Mouse (Mus musculus): ENCODE measurements around the gene Tmem59. TPM values are rescaled to one million over a fixed set of nuclear protein-coding genes. Genes with fewer than 3 reads are reported as not detected.

The Tmem59 gene
- polyA plus RNA-seq, 1 experiment from 2014 or later: 344 TPM

DNA sequence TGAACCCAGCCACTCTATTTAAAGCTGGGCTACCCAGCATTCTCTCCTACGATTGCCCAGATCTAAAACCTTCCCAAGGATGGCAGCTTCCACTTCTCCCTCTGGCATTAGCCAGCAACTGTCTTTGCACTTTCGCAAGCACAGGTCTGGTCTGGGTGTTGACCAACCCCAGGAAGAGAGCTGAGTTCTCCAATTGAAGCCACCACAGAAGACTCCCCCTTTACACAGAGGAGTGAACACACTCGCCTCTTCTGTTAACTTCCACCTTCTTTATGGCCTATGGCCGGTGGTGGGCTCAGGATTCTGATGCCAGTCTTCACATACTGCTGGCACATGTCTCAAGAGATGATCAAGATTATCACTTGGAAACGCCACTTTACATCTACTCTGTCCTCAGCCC lies 10.4 kb upstream of the Tmem59 start:
- Histone ChIP-seq H3K4me2 (no peak overlapping the region), H3K27me3 (ENCODE audit: control insufficient read depth, insufficient read depth, low read length) (no peaks in the 10 kb centered on the region), H3K9me3 (ENCODE audit: control insufficient read depth, low read length) (no peaks in the 10 kb centered on the region), H3K9ac (ENCODE audit: low read length) (no peak overlapping the region), H3K36me3 (ENCODE audit: control insufficient read depth, insufficient read depth, low read length) (no peaks in the 10 kb centered on the region), H3K27ac (ENCODE audit: low read depth, low read length) (no peak overlapping the region), H3K4me1 (ENCODE audit: control insufficient read depth, insufficient read depth, low read length) (no peaks in the 10 kb centered on the region), H3K4me3 (ENCODE audit: low read depth, low read length) (no peak overlapping the region)
- no peak for ATAC-seq (ENCODE audit: low FRiP score)
- 92% methylated on average over 5 of the region's 5 CpGs for WGBS
- DNase-seq (ENCODE audit: low spot score, missing footprints): peak; percentile 28

DNA sequence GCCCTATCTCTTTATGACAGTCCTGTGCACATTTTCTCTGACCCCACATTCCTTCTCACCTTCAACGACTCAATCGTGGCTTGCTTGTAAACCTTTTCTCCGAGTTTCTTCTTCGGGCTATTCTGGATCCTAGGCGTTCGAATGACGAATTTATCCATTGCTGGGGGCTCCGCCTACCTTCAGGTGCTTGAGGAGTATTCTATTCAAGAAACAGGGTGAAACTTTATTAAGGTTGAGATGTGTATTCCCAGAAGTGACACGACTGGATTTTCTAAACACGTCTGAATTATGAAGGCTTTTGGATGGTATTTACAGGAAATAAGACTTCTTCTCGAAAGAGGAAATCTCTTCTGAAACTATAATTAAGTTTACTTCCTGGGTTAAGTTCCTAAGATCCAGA lies 693 bp upstream of the Tmem59 start:
- H3K4me3 ChIP-seq (ENCODE audit: low read depth, low read length): peak overlapping the region; percentile 97
- peak overlapping the region; percentile 90 for H3K9ac ChIP-seq (ENCODE audit: low read length)
- WGBS: 54% methylated on average over 11 of the region's 11 CpGs
- peak overlapping the region; percentile 50 for H3K4me2 ChIP-seq
- no peak for DNase-seq (ENCODE audit: low spot score, missing footprints)
- peak overlapping the region; percentile 93; the same call in 1 of the 2 replicates for H3K27ac ChIP-seq (ENCODE audit: low read depth, low read length)
- no peaks in the 10 kb centered on the region; the same call in 1 of the 2 replicates for H3K36me3 ChIP-seq (ENCODE audit: control insufficient read depth, insufficient read depth, low read length)
- ATAC-seq (ENCODE audit: low FRiP score): no peak
- H3K9me3 ChIP-seq (ENCODE audit: control insufficient read depth, low read length): no peaks in the 10 kb centered on the region
- H3K27me3 ChIP-seq (ENCODE audit: control insufficient read depth, insufficient read depth, low read length): no peaks in the 10 kb centered on the region
- peaks cover 15% of the 10 kb centered on the region for H3K4me1 ChIP-seq (ENCODE audit: control insufficient read depth, insufficient read depth, low read length)

DNA sequence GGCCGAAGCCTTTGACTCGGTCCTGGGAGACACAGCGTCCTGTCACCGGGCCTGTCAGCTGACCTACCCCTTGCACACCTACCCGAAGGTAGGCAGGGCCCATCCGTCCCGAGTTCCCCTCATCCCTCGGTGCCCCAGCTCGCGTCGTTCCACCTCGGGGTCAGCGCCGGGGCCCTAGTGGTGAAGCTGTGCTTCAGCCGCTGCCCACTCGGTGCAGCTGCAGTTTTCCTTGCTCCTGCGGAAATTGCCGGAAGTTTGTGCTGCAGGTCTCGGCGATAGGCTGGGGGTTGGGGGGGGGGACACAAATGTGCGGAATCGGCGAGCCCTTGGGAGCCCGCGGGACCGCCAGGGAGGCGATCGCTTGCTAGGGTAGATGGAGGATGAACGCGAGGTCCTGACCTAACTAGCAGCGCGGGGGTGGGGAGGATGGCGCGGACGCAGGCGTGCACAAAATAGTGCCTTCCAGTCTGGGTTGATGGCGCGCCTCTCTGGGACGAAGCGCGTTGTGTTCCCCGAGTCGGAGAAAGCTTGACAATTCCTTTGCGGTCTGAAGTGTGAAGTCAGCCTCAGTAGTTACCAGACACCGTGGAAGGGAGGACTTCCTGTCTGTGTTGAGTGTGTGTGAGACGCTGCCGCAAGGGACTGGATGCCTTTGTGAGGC lies 761 bp downstream of the Tmem59 start, which contains the start of gene Tceanc2:
Tceanc2 (minus strand) TSS at position 287 of the 661 bp plus-strand sequence.
- H3K9me3 ChIP-seq (ENCODE audit: control insufficient read depth, low read length): no peaks in the 10 kb centered on the region
- H3K9ac ChIP-seq (ENCODE audit: low read length): peak within 1 kb of the TSS; percentile 90
- no peaks in the 10 kb centered on the region; the same call in 1 of the 2 replicates for H3K36me3 ChIP-seq (ENCODE audit: control insufficient read depth, insufficient read depth, low read length)
- DNase-seq (ENCODE audit: low spot score, missing footprints) (peak; percentile 93), ATAC-seq (ENCODE audit: low FRiP score) (peak; percentile 20; the same call in 1 of the 2 replicates)
- H3K4me3 ChIP-seq (ENCODE audit: low read depth, low read length): peak within 1 kb of the TSS; percentile 97
- WGBS: under 1% methylated on average over 47 of the region's 47 CpGs
- peak within 1 kb of the TSS; percentile 93 for H3K27ac ChIP-seq (ENCODE audit: low read depth, low read length)
- no peaks in the 10 kb centered on the region for H3K27me3 ChIP-seq (ENCODE audit: control insufficient read depth, insufficient read depth, low read length)
- peak within 1 kb of the TSS; percentile 50 for H3K4me2 ChIP-seq
- peaks cover 15% of the 10 kb centered on the region for H3K4me1 ChIP-seq (ENCODE audit: control insufficient read depth, insufficient read depth, low read length)

- Histone ChIP-seq H3K27me3 (ENCODE audit: control insufficient read depth, insufficient read depth, low read length) (no peaks in the 10 kb centered on the region), H3K4me2 (peak overlapping the region; percentile 50), H3K27ac (ENCODE audit: low read depth, low read length) (peak overlapping the region; percentile 93), H3K9me3 (ENCODE audit: control insufficient read depth, low read length) (no peaks in the 10 kb centered on the region), H3K36me3 (ENCODE audit: control insufficient read depth, insufficient read depth, low read length) (no peaks in the 10 kb centered on the region; the same call in 1 of the 2 replicates), H3K9ac (ENCODE audit: low read length) (peak overlapping the region; percentile 90), H3K4me3 (ENCODE audit: low read depth, low read length) (peak overlapping the region; percentile 97), H3K4me1 (ENCODE audit: control insufficient read depth, insufficient read depth, low read length) (peaks cover 15% of the 10 kb centered on the region)
- DNase-seq (ENCODE audit: low spot score, missing footprints) (no peak), ATAC-seq (ENCODE audit: low FRiP score) (no peak)
- WGBS: 8% methylated on average over 8 of the region's 8 CpGs
These were observed 1.4 kb downstream of the Tmem59 start for GRCm38 (mm10) chr4:107179561-107179960.

GRCm38 (mm10) chr4:107180746-107181145 lies 2.5 kb downstream of the Tmem59 start:
- no peak overlapping the region for H3K27ac ChIP-seq (ENCODE audit: low read depth, low read length)
- ATAC-seq (ENCODE audit: low FRiP score) (no peak), DNase-seq (ENCODE audit: low spot score, missing footprints) (no peak)
- H3K9me3 ChIP-seq (ENCODE audit: control insufficient read depth, low read length): no peaks in the 10 kb centered on the region
- H3K36me3 ChIP-seq (ENCODE audit: control insufficient read depth, insufficient read depth, low read length): no peaks in the 10 kb centered on the region
- H3K27me3 ChIP-seq (ENCODE audit: control insufficient read depth, insufficient read depth, low read length): no peaks in the 10 kb centered on the region
- peaks cover 15% of the 10 kb centered on the region for H3K4me1 ChIP-seq (ENCODE audit: control insufficient read depth, insufficient read depth, low read length)
- no peak overlapping the region for H3K9ac ChIP-seq (ENCODE audit: low read length)
- H3K4me2 ChIP-seq: no peak overlapping the region
- no peak overlapping the region for H3K4me3 ChIP-seq (ENCODE audit: low read depth, low read length)

DNA sequence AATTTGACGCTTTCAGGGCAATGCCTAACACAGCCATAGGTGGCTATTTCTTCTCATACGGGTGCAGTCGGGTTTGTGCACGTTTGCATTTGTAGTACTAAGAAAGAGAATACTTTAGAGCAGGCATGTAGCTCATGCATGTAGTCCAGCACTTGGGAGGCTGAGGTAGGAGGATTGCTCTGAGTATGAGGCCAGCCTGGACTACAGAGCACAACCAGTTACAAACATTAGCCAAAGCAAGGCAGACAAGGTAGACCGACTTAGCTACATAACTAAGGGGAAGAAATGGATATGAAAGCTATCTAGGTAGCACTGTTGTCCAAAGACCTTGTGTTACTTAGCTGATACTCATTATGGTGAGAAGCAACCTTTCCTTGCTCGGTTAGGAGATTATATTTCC lies 3.7 kb downstream of the Tmem59 start:
- Histone ChIP-seq H3K4me2 (no peak overlapping the region), H3K9me3 (ENCODE audit: control insufficient read depth, low read length) (no peaks in the 10 kb centered on the region), H3K27ac (ENCODE audit: low read depth, low read length) (no peak overlapping the region), H3K4me3 (ENCODE audit: low read depth, low read length) (no peak overlapping the region), H3K36me3 (ENCODE audit: control insufficient read depth, insufficient read depth, low read length) (peaks cover 3% of the 10 kb centered on the region; the same call in 1 of the 2 replicates), H3K9ac (ENCODE audit: low read length) (no peak overlapping the region), H3K27me3 (ENCODE audit: control insufficient read depth, insufficient read depth, low read length) (no peaks in the 10 kb centered on the region), H3K4me1 (ENCODE audit: control insufficient read depth, insufficient read depth, low read length) (peaks cover 12% of the 10 kb centered on the region)
- ATAC-seq (ENCODE audit: low FRiP score) (no peak), DNase-seq (ENCODE audit: low spot score, missing footprints) (peak; percentile 74)
- 90% methylated on average over 6 of the region's 6 CpGs for WGBS

DNA sequence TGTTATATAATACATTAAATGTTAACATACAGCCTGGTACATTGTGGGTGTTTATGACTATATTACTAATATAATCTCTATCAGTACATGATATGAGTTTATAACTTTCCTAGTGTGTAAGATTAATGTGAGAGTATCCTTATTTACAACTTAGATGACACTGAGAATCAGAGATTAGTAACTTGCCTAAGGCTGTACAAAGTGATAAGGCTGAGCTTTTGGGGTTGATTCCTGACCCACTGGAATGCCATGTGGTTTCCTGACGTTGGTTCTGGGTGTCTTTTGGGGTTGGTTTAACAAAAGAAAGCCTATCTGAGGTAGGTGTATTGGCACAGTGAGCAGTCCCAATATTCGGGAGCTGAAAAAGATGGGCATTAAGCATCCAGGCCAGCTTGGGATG lies 4.6 kb downstream of the Tmem59 start:
- H3K4me3 ChIP-seq (ENCODE audit: low read depth, low read length): no peak overlapping the region
- no peak overlapping the region for H3K4me2 ChIP-seq
- peak; percentile 74 for DNase-seq (ENCODE audit: low spot score, missing footprints)
- no peak overlapping the region for H3K27ac ChIP-seq (ENCODE audit: low read depth, low read length)
- ATAC-seq (ENCODE audit: low FRiP score): no peak
- H3K9me3 ChIP-seq (ENCODE audit: control insufficient read depth, low read length): no peaks in the 10 kb centered on the region
- H3K36me3 ChIP-seq (ENCODE audit: control insufficient read depth, insufficient read depth, low read length): peaks cover 7% of the 10 kb centered on the region; the same call in 1 of the 2 replicates
- no peaks in the 10 kb centered on the region for H3K27me3 ChIP-seq (ENCODE audit: control insufficient read depth, insufficient read depth, low read length)
- H3K9ac ChIP-seq (ENCODE audit: low read length): no peak overlapping the region
- H3K4me1 ChIP-seq (ENCODE audit: control insufficient read depth, insufficient read depth, low read length): peaks cover 9% of the 10 kb centered on the region
- WGBS: 70% methylated on average over 2 of the region's 2 CpGs

DNA sequence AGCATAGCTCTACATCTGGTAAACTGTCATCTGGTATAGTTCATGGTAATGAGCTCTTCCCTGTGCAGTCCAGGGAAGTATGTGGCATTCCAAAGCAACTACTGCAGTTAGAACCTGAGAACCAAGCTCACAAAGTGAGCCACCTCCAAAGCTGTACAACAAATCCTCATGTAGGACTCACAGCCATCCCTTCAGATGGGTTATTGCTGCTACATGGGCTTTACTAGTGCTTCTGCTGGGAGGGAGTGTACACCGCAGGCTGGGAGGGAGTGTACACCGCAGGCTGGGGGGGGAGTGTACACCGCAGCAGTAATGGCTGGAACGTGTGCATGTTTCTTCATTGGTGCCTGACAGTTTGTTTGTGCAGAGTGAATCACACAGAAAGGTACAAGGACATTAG lies 5.0 kb downstream of the Tmem59 start:
- 93% methylated on average over 4 of the region's 4 CpGs for WGBS
- DNase-seq (ENCODE audit: low spot score, missing footprints) (peak; percentile 64), ATAC-seq (ENCODE audit: low FRiP score) (no peak)

GRCm38 (mm10) chr4:107185703-107186102 lies 7.5 kb downstream of the Tmem59 start:
- 74% methylated on average over 3 of the region's 3 CpGs for WGBS

More for the DNA sequence above, 5.0 kb downstream of the Tmem59 start:
- H3K9me3 ChIP-seq (ENCODE audit: control insufficient read depth, low read length): no peaks in the 10 kb centered on the region
- H3K4me2 ChIP-seq: no peak overlapping the region
- H3K4me1 ChIP-seq (ENCODE audit: control insufficient read depth, insufficient read depth, low read length): peaks cover 9% of the 10 kb centered on the region
- H3K9ac ChIP-seq (ENCODE audit: low read length): no peak overlapping the region
- H3K4me3 ChIP-seq (ENCODE audit: low read depth, low read length): no peak overlapping the region
- H3K27me3 ChIP-seq (ENCODE audit: control insufficient read depth, insufficient read depth, low read length): no peaks in the 10 kb centered on the region
- H3K36me3 ChIP-seq (ENCODE audit: control insufficient read depth, insufficient read depth, low read length): peaks cover 7% of the 10 kb centered on the region; the same call in 1 of the 2 replicates
- H3K27ac ChIP-seq (ENCODE audit: low read depth, low read length): no peak overlapping the region

More at GRCm38 (mm10) chr4:107185703-107186102, 7.5 kb downstream of the Tmem59 start:
- Histone ChIP-seq H3K27ac (ENCODE audit: low read depth, low read length) (no peak overlapping the region), H3K36me3 (ENCODE audit: control insufficient read depth, insufficient read depth, low read length) (peaks cover 7% of the 10 kb centered on the region; the same call in 1 of the 2 replicates), H3K27me3 (ENCODE audit: control insufficient read depth, insufficient read depth, low read length) (no peaks in the 10 kb centered on the region), H3K9ac (ENCODE audit: low read length) (no peak overlapping the region), H3K4me1 (ENCODE audit: control insufficient read depth, insufficient read depth, low read length) (peaks cover 2% of the 10 kb centered on the region), H3K4me3 (ENCODE audit: low read depth, low read length) (no peak overlapping the region), H3K9me3 (ENCODE audit: control insufficient read depth, low read length) (no peaks in the 10 kb centered on the region), H3K4me2 (no peak overlapping the region)
- no peak for ATAC-seq (ENCODE audit: low FRiP score)
- peak; percentile 6 for DNase-seq (ENCODE audit: low spot score, missing footprints)

All from midbrain, embryonic 11.5 days (tissue).